Mouse (Mus musculus) urinary bladder, adult 18-20 months (tissue): ENCODE measurements around the gene Tpi1.

Source experiments
- DNase-seq, 2 experiments: peaks; one replicate each; pipeline ENCODE4 v3.0.0; 2022; ENCODE audit warnings: low spot score in 2 of 2, mixed read lengths in 2 of 2

Tpi1 gene

GRCm38 (mm10) chr6:124813933-124814332, at the start of gene Tpi1:
TSS of gene Tpi1 (minus strand) at chr6:124814296.
- peak; percentile 85 to 89 for DNase-seq

DNA sequence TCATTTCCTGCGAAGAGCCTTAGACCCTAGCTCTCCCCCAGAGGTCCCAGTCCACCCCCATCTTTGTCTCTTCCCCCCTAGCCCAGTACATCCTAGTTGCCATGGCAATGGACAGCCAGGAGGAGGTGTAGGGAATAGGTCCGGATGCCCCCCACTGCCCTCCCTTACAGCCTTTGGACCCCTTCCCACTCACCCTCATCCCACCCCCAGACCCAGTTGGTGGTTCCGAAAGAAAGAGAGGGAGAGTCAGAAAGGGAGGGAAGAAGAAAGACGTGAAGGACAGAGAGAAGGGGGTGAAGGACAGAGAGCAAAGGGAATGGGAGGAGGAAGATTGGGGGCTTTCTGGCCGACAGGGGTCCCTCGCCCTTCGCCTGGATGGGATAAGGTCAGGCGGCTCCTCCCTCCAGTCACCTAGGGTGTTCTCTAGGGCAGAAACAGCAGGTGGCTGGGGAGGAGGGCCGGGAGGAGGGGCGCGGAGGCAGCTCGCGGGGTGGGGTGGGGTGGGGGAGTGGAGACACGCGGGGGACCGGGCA, 49.1 kb upstream of the Tpi1 start:
- no peak for DNase-seq

DNA sequence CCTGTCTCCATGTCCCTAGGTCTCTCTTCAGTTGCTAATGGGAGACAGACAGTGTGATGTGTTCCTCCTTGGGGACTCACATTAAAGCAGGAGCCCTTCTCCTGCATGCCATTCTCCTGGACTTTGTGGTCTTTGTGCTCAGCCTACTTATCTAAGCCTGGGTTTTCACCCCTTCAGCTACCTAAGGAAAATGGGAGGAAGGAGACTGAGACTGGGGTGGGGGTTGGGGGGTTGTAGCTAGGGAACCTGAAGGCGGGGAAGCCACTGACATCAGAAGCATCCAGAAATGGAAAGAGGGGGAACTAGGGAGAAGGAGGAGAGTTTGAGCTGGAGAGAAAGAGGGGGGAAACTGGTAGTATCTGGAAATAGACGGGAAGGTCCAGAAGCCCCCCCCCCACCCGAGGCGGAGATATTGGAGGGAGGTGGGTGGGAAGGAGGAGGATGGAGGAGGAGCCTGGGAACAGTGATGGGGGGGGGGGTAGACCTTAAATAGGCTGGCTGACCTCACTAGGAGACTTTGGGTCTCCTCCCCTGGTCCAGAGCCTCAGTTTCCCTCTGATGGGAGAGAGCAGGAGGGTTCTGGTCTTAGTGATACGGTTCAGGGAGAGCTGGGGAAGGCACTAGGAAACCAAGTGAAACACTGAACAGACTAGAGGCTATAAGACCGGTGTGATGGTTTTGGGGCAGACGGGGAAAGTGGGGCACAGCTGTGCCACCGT, 48.5 kb upstream of the Tpi1 start:
- no peak for DNase-seq

DNA sequence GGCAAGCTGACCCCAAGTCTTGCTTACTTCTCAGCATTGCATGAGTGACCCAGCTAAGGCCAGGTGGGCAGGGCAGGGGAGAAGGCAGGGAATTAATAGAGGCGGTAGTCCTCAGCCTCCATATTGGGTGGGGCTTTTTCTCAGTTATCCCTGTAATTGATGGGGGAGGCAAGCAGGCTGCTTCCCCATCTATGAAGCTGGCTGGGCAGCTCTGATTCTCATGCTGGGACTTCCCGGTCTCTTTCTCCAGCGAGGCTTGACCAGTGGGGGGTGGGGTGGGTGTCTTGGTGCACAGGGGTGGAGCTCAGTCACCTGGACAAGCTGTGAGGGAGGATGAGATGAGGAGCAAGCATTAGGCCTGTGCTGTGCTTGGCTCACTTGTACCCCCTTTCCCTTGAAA, 47.7 kb upstream of the Tpi1 start:
- no peak for DNase-seq

DNA sequence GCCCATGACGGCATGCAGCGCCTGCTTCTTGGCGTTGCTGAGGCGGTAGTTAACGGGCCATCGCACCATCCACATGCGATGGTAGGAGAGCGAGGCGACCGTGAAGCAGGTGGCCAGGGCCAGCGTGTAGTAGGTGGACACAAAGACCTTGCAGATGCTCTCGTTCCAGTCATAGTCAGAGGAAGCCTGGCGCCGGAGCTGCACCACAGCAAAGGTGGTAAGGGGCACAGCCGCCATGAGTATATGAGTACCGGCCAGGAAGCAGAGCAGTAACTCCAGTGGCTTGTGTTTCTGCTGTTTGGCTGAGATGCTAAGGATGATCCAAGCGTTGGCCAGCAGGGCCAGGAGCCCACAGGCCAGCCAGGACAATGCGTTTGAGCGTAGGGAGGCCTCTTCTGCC, 47.2 kb upstream of the Tpi1 start:
- DNase-seq, result no peak

- DNase-seq, result no peak
These were observed 46.4 kb upstream of the Tpi1 start for GRCm38 (mm10) chr6:124860511-124860910.

DNA sequence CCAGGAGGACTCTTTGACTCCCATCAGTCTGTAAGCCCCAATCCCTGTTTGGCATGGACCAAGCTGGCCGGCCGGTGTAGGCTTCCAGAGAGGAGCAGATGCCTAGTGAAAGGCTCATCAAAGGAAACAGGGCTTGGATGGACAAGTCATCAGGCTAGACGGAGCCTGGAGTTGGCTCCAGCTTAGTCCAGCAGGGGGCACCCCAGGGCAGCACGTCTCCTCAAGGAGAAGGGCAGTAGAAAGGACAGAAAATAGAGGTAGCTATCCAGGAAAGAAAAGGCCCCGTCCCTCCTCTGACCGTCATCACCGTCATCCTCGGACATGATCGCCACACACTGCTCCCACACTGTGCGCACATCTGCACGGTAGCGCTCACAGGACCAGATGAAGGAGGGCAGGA, 45.6 kb upstream of the Tpi1 start:
- peak; percentile 67 to 89 for DNase-seq

DNA sequence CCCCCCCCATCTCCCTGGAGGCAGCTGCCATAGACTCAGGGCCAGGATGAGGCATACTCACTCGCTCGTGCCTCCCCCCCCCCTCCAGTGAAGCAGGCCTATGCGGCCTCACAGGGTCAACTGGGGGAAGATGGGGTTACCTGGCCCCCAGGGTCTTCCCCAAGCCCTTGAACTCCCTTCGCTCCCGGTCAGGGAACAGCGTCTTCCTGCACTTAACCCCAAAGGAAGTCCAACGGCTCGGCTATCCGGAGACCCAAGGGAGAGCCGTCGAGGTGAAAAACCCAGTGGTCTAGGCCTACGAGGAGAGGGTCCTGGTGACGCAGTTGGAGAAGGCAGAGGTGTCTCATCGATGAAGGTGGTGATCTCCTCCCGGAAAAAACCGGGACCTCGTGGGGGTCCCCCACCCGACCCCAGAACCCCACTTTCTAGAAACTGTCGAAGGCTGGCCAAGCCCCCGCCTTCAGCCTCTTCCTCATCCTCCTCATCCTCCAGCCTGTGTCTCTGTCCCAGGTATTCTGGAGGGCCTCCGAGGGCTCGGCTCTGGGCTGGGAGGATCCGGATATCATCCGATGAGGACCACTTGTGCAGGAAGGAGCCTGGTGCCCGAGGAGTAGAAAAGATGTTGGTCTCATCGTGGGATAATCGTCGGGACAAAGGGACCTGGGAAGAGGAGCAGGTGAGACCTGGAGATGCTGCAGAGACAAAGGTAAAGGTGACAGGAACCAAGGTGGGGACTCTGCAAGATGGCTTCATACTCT, 44.6 kb upstream of the Tpi1 start:
- DNase-seq, result no peak

DNA sequence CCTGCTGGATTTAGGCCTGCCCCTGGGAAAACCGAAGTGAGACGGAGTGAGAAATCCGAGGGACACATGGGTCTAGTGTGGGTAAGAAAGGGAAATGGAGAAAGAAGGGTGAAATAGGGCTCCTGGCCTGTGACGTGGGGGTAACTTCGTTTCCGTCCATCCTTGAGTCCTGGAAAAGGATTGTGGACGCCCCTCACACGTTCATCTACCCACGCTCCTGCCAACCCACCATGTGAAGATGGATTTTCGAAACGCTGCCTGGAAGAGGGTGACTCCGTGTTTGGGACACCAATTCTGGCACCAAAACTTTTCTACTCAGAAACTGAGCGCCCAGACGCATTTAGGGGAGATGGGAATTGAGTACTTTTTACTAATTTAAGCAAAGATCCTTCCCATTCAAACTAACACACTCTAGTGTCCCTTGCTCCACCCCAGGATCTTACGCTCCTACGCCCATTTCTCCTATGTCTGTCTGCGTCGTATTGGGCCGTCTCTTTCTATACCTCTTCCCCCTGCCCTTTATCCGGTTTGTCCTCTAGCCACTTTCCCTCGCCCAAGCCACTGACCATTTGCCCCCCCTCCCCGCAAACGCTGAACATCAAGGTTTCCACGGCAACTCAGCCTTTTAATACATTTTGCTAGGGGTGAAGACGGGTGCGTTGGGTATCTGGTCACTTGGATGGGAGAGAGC, 43.9 kb upstream of the Tpi1 start:
- DNase-seq, result no peak

GRCm38 (mm10) chr6:124856916-124857839, 43.1 kb upstream of the Tpi1 start, which contains the start of gene P3h3:
TSS of gene P3h3 (minus strand) at chr6:124857752.
- peak; percentile 73 for DNase-seq

- no peak for DNase-seq
These were observed 42.2 kb upstream of the Tpi1 start for GRCm38 (mm10) chr6:124856321-124856720.

DNA sequence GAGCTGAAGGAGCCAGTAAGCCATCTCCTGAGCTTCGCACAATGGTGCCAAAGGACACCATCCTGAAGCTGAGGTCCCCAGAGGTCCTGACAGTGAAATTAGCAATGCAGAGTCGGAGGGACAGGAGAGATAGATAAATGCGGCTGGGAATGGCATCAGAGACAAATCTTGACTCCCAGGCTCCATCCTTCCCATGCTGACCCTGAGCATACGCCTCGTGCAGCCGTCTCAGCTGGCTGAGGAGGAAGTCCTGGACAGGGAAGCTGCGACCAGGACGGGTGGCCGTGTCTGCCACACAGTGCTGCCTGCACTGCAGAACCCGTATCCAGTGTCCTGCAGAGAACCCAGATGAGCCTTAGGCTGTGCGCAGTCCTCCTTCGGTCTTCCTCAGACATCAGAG, 40.6 kb upstream of the Tpi1 start:
- DNase-seq, result no peak

DNA sequence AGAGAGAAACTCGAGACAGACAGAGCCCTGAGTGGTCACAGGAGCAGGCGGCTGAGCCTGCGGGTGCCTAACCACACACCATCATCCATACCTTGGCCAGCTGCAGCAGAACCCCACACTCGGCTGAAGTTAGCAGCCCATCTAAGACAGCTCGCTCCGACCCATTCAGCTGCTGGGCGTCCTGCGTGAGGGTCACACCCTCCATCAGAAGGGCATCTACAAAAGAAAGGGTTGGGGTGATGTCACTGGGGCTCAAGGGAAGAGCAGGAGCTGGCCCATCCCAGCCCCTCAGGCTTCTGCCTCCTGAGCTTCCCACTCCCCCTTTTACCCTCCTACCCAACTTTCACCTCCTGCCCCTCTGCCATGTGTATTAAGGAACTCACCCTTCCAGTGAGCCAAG, 36.4 kb upstream of the Tpi1 start:
- no peak for DNase-seq

- DNase-seq, result peak; percentile 78 to 89
These were observed 33.2 kb upstream of the Tpi1 start for GRCm38 (mm10) chr6:124847305-124847704.

GRCm38 (mm10) chr6:124840241-124841167, 26.4 kb upstream of the Tpi1 start, which contains the start of gene Gnb3:
TSS of gene Gnb3 (minus strand) at chr6:124840275.
- DNase-seq, result no peak

GRCm38 (mm10) chr6:124839805-124840204, 25.7 kb upstream of the Tpi1 start:
- no peak for DNase-seq

DNA sequence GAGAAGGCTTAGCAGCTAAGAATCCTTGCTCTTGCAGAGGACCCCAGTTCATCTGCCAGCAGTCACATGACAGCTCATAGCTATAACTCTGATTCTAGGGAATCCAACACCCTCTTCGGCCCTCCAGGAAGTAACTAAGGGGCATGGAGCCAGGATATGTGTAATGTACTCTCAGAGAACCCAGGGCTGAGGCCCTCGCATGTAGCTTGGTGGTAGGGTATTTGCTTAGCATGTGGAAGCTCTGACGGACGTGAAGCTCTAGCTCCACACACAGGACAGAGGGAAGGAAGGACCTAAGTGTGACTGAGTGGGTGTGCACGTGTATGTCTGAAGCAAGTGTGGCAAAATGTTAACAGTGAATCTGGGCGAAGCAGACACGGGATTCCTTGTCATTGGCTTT, 22.3 kb upstream of the Tpi1 start:
- no peak for DNase-seq

GRCm38 (mm10) chr6:124835531-124835930, 21.4 kb upstream of the Tpi1 start:
- DNase-seq, result no peak

GRCm38 (mm10) chr6:124834512-124835081, 20.5 kb upstream of the Tpi1 start:
- no peak for DNase-seq

DNA sequence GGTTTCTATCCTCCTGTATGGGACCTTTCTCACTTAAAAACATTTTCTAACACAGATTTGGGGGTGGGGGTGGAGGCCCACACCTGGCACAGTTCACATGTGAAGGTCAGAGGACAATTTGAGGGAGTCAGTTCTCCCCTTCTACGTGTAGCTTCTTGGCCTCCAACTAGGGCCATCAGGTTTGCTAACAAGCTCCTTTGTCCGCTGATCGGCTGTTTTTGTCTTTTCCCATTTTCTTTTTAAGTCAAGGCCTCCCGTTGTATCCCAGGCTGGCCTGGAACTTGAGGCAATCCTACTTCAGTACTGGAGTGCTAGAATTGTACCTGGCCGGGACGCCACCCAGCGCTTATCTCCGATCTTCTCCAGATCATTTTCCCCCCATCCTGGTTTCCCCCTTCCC, 17.6 kb upstream of the Tpi1 start:
- no peak for DNase-seq
